ENCODE assay signal across 15 mouse cellular contexts in genomic region chr5:120656281-120656751, GRCm38 (mm10). TPM values are rescaled to one million over a fixed set of nuclear protein-coding genes. Genes with fewer than 3 reads are reported as not detected.
DNase-seq lines count a peak whose midpoint lies in the region; ATAC-seq and TF ChIP-seq lines count a peak whose summit lies in the region.
"Had no signal": no experiment of that assay in that cellular context is flagged by ENCODE, and none has a peak within 500 bp of the region (broad histone marks: within the 10 kb centered on the region; RNA-seq: fewer than 3 reads in every experiment).

No protein-coding gene starts in this region.

- 80% methylated on average over 12 of the region's 12 CpGs for WGBS in hindbrain, postnatal 0 days
- 89% methylated on average over 12 of the region's 12 CpGs for WGBS in hindbrain, embryonic 11.5 days

- no peak for DNase-seq in hindbrain, postnatal 0 days (ENCODE audit: low spot score)
- no peak for DNase-seq in hindbrain, embryonic 11.5 days (ENCODE audit: low spot score)
- peak; percentile 83 for DNase-seq in brain, embryonic 14.5 days (ENCODE audit: low read depth)
- peak; percentile 69 to 78 for DNase-seq in layer of hippocampus, postnatal 36 days
- DNase-seq in right cerebral cortex, postnatal 14 days = peak; percentile 29
- DNase-seq in kidney, adult 8-10 months = no peak
- no peak for DNase-seq in thymus, postnatal 4 days
- DNase-seq in embryo, embryonic 10 days (ENCODE audit: low spot score) = no peak
- DNase-seq: midbrain, embryonic 14.5 days had no signal

- no peaks in the 10 kb centered on the region for H3K4me1 ChIP-seq in hindbrain, postnatal 0 days (ENCODE audit: insufficient read depth, low read length)
- no peaks in the 10 kb centered on the region for H3K4me1 ChIP-seq in hindbrain, embryonic 11.5 days (replicated peaks; ENCODE audit: control insufficient read depth, insufficient read depth, low read length)

- H3K36me3 ChIP-seq in hindbrain, postnatal 0 days (ENCODE audit: insufficient read depth, low read length) = no peaks in the 10 kb centered on the region
- no peaks in the 10 kb centered on the region for H3K36me3 ChIP-seq in hindbrain, embryonic 11.5 days (ENCODE audit: control insufficient read depth, insufficient read depth, low read length)
- H3K36me3 ChIP-seq: heart, embryonic 10.5 days had no signal

- ATAC-seq in hindbrain, postnatal 0 days = no peak
- ATAC-seq in hindbrain, embryonic 11.5 days (ENCODE audit: low FRiP score) = no peak
- ATAC-seq: CD4-positive, CD25-positive, alpha-beta regulatory T cell, adult 4 months had no signal

- no peaks in the 10 kb centered on the region for H3K9me3 ChIP-seq in hindbrain, postnatal 0 days (ENCODE audit: low read length)
- no peaks in the 10 kb centered on the region for H3K9me3 ChIP-seq in hindbrain, embryonic 11.5 days (ENCODE audit: control insufficient read depth, low read length)
- H3K9me3 ChIP-seq: heart, embryonic 10.5 days had no signal

- TF ChIP-seq POLR2A in brain, embryonic 14.5 days (IDR thresholded peaks at IDR 0.05; ENCODE audit: borderline replicate concordance, extremely low read depth, insufficient read depth, insufficient read length, poor library complexity, severe bottlenecking) = no peak

- TF ChIP-seq CTCF in hindbrain, postnatal 0 days (IDR thresholded peaks at IDR 0.05; ENCODE audit: low read depth) = peak; percentile 25; the same call in 1 of the 2 replicates
- TF ChIP-seq CTCF in brain, embryonic 14.5 days (IDR thresholded peaks at IDR 0.05; ENCODE audit: borderline replicate concordance, extremely low read depth, insufficient read depth, insufficient read length) = no peak

- no peak overlapping the region for H3K4me2 ChIP-seq in hindbrain, postnatal 0 days (ENCODE audit: low read depth, low read length)
- no peak overlapping the region for H3K4me2 ChIP-seq in hindbrain, embryonic 11.5 days (replicated peaks; ENCODE audit: low read depth, low read length)

- H3K27me3 ChIP-seq in hindbrain, postnatal 0 days (ENCODE audit: insufficient read depth, low read length) = no peaks in the 10 kb centered on the region
- no peaks in the 10 kb centered on the region; the same call in 1 of the 2 replicates for H3K27me3 ChIP-seq in hindbrain, embryonic 11.5 days (ENCODE audit: control insufficient read depth, insufficient read depth, low read length)

- no peak overlapping the region for H3K4me3 ChIP-seq in hindbrain, postnatal 0 days (ENCODE audit: low read length)
- no peak overlapping the region for H3K4me3 ChIP-seq in hindbrain, embryonic 11.5 days (ENCODE audit: low read depth, low read length)
- H3K4me3 ChIP-seq: heart, embryonic 10.5 days had no signal

- no peak overlapping the region for H3K27ac ChIP-seq in hindbrain, postnatal 0 days
- H3K27ac ChIP-seq in hindbrain, embryonic 11.5 days (ENCODE audit: low read depth, low read length) = no peak overlapping the region
- H3K27ac ChIP-seq: heart, embryonic 10.5 days; liver, embryonic 14.5 days had no signal

- no peak overlapping the region for H3K9ac ChIP-seq in hindbrain, postnatal 0 days (replicated peaks; ENCODE audit: low read length)
- H3K9ac ChIP-seq in hindbrain, embryonic 11.5 days (ENCODE audit: low read depth, low read length) = no peak overlapping the region
- H3K9ac ChIP-seq: liver, embryonic 14.5 days had no signal

RNA-seq across cellular contexts. Expression of gene Rasal1, which starts 7.7 kb away (rescaled TPM):
- total RNA-seq in hindbrain, postnatal 0 days (2014; rRNA removed) = 3.9 and 8.2 TPM in 2 replicates
- polyA plus RNA-seq in hindbrain, postnatal 0 days (2015; fragmentation: Nextera tagmentation; extraction: Ambion mirVana) = 3.2 and 4.7 TPM in 2 replicates
- polyA plus RNA-seq in hindbrain, embryonic 11.5 days (2014; fragmentation: Nextera tagmentation; extraction: Ambion mirVana) = not detected in 2 replicates
- polyA plus RNA-seq in brain, embryonic 14.5 days (2012; rRNA removed) = 1.00 and 2.8 TPM in 2 replicates
- 10 to 100 TPM; 91.6 to 92.0 TPM for total RNA-seq in layer of hippocampus, postnatal 36 days (2021)
- total RNA-seq: gastrocnemius, adult 18-20 months had no signal

RNA-seq across cellular contexts. Expression of gene Cfap73, which starts 22.3 kb away (rescaled TPM):
- total RNA-seq in hindbrain, postnatal 0 days (2014; rRNA removed) = 0.21 and 0.79 TPM in 2 replicates
- 0.26 and 0.86 TPM in 2 replicates for polyA plus RNA-seq in hindbrain, postnatal 0 days (2015; fragmentation: Nextera tagmentation; extraction: Ambion mirVana)
- polyA plus RNA-seq in hindbrain, embryonic 11.5 days (2014; fragmentation: Nextera tagmentation; extraction: Ambion mirVana) = 0.54 and 0.82 TPM in 2 replicates
- 0.18 and 0.30 TPM in 2 replicates for polyA plus RNA-seq in brain, embryonic 14.5 days (2012; rRNA removed)
- total RNA-seq in layer of hippocampus, postnatal 36 days (2021) = under 1 TPM in 1 of 2 experiments, not detected in 1; 0.77 TPM
- total RNA-seq: gastrocnemius, adult 18-20 months; neutrophil, adult 5-6 weeks had no signal
- polyA plus RNA-seq: CD4-positive, CD25-positive, alpha-beta regulatory T cell, adult 4 months; large intestine, adult 2 months; liver, embryonic 14.5 days; midbrain, embryonic 14.5 days had no signal

RNA-seq across cellular contexts. Expression of gene Ddx54, which starts 43.8 kb away (rescaled TPM):
- total RNA-seq in hindbrain, postnatal 0 days (2014; rRNA removed) = 37.3 and 40.1 TPM in 2 replicates
- polyA plus RNA-seq in hindbrain, postnatal 0 days (2015; fragmentation: Nextera tagmentation; extraction: Ambion mirVana) = 30.8 and 31.9 TPM in 2 replicates
- 25.9 and 32.4 TPM in 2 replicates for polyA plus RNA-seq in hindbrain, embryonic 11.5 days (2014; fragmentation: Nextera tagmentation; extraction: Ambion mirVana)
- polyA plus RNA-seq in brain, embryonic 14.5 days (2012; rRNA removed) = 42.7 and 49.7 TPM in 2 replicates
- 10 to 100 TPM; 34.4 to 39.5 TPM for total RNA-seq in layer of hippocampus, postnatal 36 days (2021)

RNA-seq across cellular contexts. Expression of gene Rita1, which starts 43.9 kb away (rescaled TPM):
- 38.0 and 38.6 TPM in 2 replicates for total RNA-seq in hindbrain, postnatal 0 days (2014; rRNA removed)
- polyA plus RNA-seq in hindbrain, postnatal 0 days (2015; fragmentation: Nextera tagmentation; extraction: Ambion mirVana) = 30.1 and 30.4 TPM in 2 replicates
- polyA plus RNA-seq in hindbrain, embryonic 11.5 days (2014; fragmentation: Nextera tagmentation; extraction: Ambion mirVana) = 9.3 and 10.5 TPM in 2 replicates
- polyA plus RNA-seq in brain, embryonic 14.5 days (2012; rRNA removed) = 32.8 and 38.1 TPM in 2 replicates
- total RNA-seq in layer of hippocampus, postnatal 36 days (2021) = 10 to 100 TPM; 29.1 to 29.6 TPM

RNA-seq across cellular contexts. Expression of gene Dtx1, which starts 55.4 kb away (rescaled TPM):
- 230 and 246 TPM in 2 replicates for total RNA-seq in hindbrain, postnatal 0 days (2014; rRNA removed)
- 51.4 and 52.9 TPM in 2 replicates for polyA plus RNA-seq in hindbrain, postnatal 0 days (2015; fragmentation: Nextera tagmentation; extraction: Ambion mirVana)
- 4.6 and 5.0 TPM in 2 replicates for polyA plus RNA-seq in hindbrain, embryonic 11.5 days (2014; fragmentation: Nextera tagmentation; extraction: Ambion mirVana)
- polyA plus RNA-seq in brain, embryonic 14.5 days (2012; rRNA removed) = 119 and 150 TPM in 2 replicates
- 10 to 100 TPM; 70.7 TPM for total RNA-seq in layer of hippocampus, postnatal 36 days (2021)

Comparison
In these comparisons a context has a peak if more than half of its experiments do, and no peak if none do; other contexts are left out.
1. DNase-seq: peak in brain, embryonic 14.5 days (single experiment), layer of hippocampus, postnatal 36 days (2 of 2) and right cerebral cortex, postnatal 14 days (single experiment); none in hindbrain, postnatal 0 days (single experiment), hindbrain, embryonic 11.5 days (single experiment), kidney, adult 8-10 months (0 of 2), thymus, postnatal 4 days (single experiment) and embryo, embryonic 10 days (single experiment).